Mouse (Mus musculus) E14TG2a.4 (cell line): ENCODE data around the gene Ptov1.

Experiments
- CTCF ChIP-seq: conservative IDR thresholded peaks from 2 replicates; pipeline ENCODE4 v1.5.1; 2014; ENCODE audit warnings: low read length
- POU5F1 ChIP-seq: IDR thresholded peaks from 2 replicates; pipeline ENCODE4 v1.6.1; 2014; ENCODE audit warnings: low read length, borderline replicate concordance

- no peak for TF ChIP-seq CTCF
- no peak for TF ChIP-seq POU5F1
These were observed 23.6 kb upstream of the Ptov1 start for GRCm38 (mm10) chr7:44893197-44893596.
